Mouse (Mus musculus): ENCODE measurements around the gene Bora.
"Not testable (repeated sequence)": the region's sequence is repeated elsewhere in the genome, so short reads cannot be mapped to it uniquely, and the experiment has no call there.

Gene Bora

GRCm38 (mm10) chr14:99046031-99046781, at the start of gene Bora, which contains the start of gene Mzt1:
Gene Bora, plus strand, starts transcription at chr14:99046222.
Gene Mzt1, minus strand, starts transcription at chr14:99046134.
- DNase-seq (ENCODE audit: inconsistent age in 2 of 2, low spot score in 1 of 2): peak; percentile 94 to 97

GRCm38 (mm10) chr14:99010224-99010919, 35.6 kb upstream of the Bora start:
- peak; percentile 31 to 69 for DNase-seq (ENCODE audit: inconsistent age in 2 of 2, low spot score in 1 of 2)

- DNase-seq (ENCODE audit: inconsistent age in 2 of 2, low spot score in 1 of 2): no peak
Observed at GRCm38 (mm10) chr14:99010920-99011313, 35.1 kb upstream of the Bora start.

- DNase-seq (ENCODE audit: inconsistent age in 2 of 2, low spot score in 1 of 2): no peak
Observed at GRCm38 (mm10) chr14:99018691-99019090, 27.3 kb upstream of the Bora start.

- DNase-seq (ENCODE audit: inconsistent age in 2 of 2, low spot score in 1 of 2): no peak
Observed at GRCm38 (mm10) chr14:99019136-99019808, 26.8 kb upstream of the Bora start.

GRCm38 (mm10) chr14:99022346-99023086, 23.5 kb upstream of the Bora start:
- DNase-seq (ENCODE audit: inconsistent age in 2 of 2, low spot score in 1 of 2): no peak

- DNase-seq (ENCODE audit: inconsistent age in 2 of 2, low spot score in 1 of 2): no peak
Observed at GRCm38 (mm10) chr14:99029987-99030386, 16.0 kb upstream of the Bora start.

- DNase-seq (ENCODE audit: inconsistent age in 2 of 2, low spot score in 1 of 2): no peak
Observed at GRCm38 (mm10) chr14:99031337-99031873, 14.6 kb upstream of the Bora start.

GRCm38 (mm10) chr14:99032596-99032995, 13.4 kb upstream of the Bora start:
- DNase-seq (ENCODE audit: inconsistent age in 2 of 2, low spot score in 1 of 2): no peak

- not testable (repeated sequence) for DNase-seq (ENCODE audit: inconsistent age in 2 of 2, low spot score in 1 of 2)
Observed at GRCm38 (mm10) chr14:99034851-99035250, 11.2 kb upstream of the Bora start.

GRCm38 (mm10) chr14:99036039-99036438, 10.0 kb upstream of the Bora start:
- DNase-seq (ENCODE audit: inconsistent age in 2 of 2, low spot score in 1 of 2): no peak

GRCm38 (mm10) chr14:99037703-99038102, 8.3 kb upstream of the Bora start:
- DNase-seq (ENCODE audit: inconsistent age in 2 of 2, low spot score in 1 of 2): no peak

GRCm38 (mm10) chr14:99039308-99039707, 6.7 kb upstream of the Bora start:
- DNase-seq (ENCODE audit: inconsistent age in 2 of 2, low spot score in 1 of 2): not testable (repeated sequence)

GRCm38 (mm10) chr14:99041416-99041815, 4.6 kb upstream of the Bora start:
- no peak for DNase-seq (ENCODE audit: inconsistent age in 2 of 2, low spot score in 1 of 2)

GRCm38 (mm10) chr14:99043499-99043898, 2.5 kb upstream of the Bora start:
- no peak for DNase-seq (ENCODE audit: inconsistent age in 2 of 2, low spot score in 1 of 2)

GRCm38 (mm10) chr14:99044096-99044495, 1.9 kb upstream of the Bora start:
- no peak for DNase-seq (ENCODE audit: inconsistent age in 2 of 2, low spot score in 1 of 2)

GRCm38 (mm10) chr14:99044718-99045117, 1.3 kb upstream of the Bora start:
- no peak for DNase-seq (ENCODE audit: inconsistent age in 2 of 2, low spot score in 1 of 2)

- no peak for DNase-seq (ENCODE audit: inconsistent age in 2 of 2, low spot score in 1 of 2)
Observed at GRCm38 (mm10) chr14:99045378-99046030, 518 bp upstream of the Bora start.

- DNase-seq (ENCODE audit: inconsistent age in 2 of 2, low spot score in 1 of 2): no peak
Observed at GRCm38 (mm10) chr14:99046782-99047181, 760 bp downstream of the Bora start.

- no peak for DNase-seq (ENCODE audit: inconsistent age in 2 of 2, low spot score in 1 of 2)
Observed at GRCm38 (mm10) chr14:99058959-99059586, 13.1 kb downstream of the Bora start.
